Mouse (Mus musculus): ENCODE measurements around the gene Ampd2.

The Ampd2 gene

GRCm38 (mm10) chr3:108069231-108069870 is 17.1 kb downstream of the Ampd2 start:
- in situ Hi-C loops (cut with MboI): no loop called here

- in situ Hi-C loops (cut with MboI): no loop called here
Observed at GRCm38 (mm10) chr3:108068826-108069225, 17.6 kb downstream of the Ampd2 start.

DNA sequence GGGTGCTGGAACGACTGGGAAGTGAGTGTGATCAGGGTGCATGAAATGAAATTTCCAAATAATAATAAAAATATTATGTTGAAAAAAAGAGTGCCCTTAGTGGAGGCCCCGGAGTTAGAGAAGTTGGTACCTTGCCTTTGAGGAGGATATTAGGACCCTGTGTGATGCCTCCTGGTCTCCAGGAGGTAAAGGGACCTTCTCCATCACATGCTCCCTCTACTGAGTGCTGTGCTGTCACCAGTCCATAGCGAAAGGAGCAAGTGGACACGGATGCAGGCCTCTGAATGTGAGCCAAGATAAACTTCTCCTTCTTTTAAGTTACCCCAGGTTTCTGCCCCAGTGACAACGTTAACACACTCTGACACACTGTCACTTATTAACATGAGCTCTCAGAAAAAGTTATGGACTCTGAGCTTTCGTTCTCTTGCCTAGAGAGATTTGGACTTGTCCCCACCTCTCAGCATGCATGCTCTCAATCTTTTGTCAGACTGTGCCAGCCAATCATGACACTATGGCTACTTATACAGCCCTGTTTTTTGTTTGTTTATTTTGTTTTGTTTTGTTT is 19.0 kb downstream of the Ampd2 start:
- in situ Hi-C loops (cut with MboI): no loop called here

GRCm38 (mm10) chr3:108065551-108065950 is 20.9 kb downstream of the Ampd2 start:
- in situ Hi-C loops (cut with MboI): no loop called here

- in situ Hi-C loops (cut with MboI): no loop called here
Observed at GRCm38 (mm10) chr3:108064672-108065071, 21.8 kb downstream of the Ampd2 start.

- in situ Hi-C loops (cut with MboI): no loop called here
Observed at GRCm38 (mm10) chr3:108062648-108063047, 23.8 kb downstream of the Ampd2 start.

DNA sequence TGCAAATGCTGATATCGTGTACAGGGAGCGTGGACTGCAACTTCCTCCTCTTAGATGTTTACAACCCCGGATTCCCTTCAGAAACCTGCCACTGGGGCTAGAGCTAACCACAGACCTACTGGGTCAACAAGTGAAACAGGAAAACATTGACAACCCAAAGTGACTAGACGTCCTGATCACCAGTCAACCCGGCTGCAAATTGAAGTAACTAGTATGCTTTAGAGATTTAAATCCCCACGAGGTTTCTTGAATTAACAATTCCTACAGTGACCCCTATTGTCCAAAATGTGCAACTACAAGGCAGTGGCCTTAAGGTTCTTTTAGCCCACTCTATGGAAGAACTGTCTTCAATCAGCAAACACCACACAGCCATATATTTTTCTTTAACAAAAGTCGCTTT is 25.0 kb downstream of the Ampd2 start:
- in situ Hi-C loops (cut with MboI): no loop called here

DNA sequence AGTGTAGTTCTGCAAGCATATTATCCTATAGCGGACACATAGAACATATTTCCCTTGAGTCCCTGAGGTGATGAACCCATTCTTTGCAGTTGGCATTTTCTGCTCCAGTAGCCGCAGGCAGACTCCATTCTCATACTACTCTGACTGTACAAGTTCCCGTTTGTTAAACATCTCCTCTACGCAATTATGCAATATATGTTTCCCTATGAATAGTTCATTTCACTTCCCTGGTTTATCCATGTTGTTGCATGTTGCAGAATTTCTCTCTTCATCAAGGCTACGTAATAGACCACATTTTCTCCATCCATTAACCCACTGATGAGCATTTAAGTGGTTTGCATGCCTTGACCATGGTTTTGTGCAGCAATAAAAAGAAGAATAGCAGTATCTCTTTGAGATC is 36.0 kb downstream of the Ampd2 start:
- in situ Hi-C loops (cut with MboI): no loop called here

GRCm38 (mm10) chr3:108048306-108048705 is 38.1 kb downstream of the Ampd2 start:
- in situ Hi-C loops (cut with MboI): no loop called here

- in situ Hi-C loops (cut with MboI): no loop called here
Observed at GRCm38 (mm10) chr3:108046944-108047655, 39.4 kb downstream of the Ampd2 start.

GRCm38 (mm10) chr3:108044394-108045140 is 41.9 kb downstream of the Ampd2 start, which contains the start of gene Gstm4:
Gene Gstm4 (minus strand): TSS chr3:108044894.
- in situ Hi-C loops (cut with MboI): no loop called here

DNA sequence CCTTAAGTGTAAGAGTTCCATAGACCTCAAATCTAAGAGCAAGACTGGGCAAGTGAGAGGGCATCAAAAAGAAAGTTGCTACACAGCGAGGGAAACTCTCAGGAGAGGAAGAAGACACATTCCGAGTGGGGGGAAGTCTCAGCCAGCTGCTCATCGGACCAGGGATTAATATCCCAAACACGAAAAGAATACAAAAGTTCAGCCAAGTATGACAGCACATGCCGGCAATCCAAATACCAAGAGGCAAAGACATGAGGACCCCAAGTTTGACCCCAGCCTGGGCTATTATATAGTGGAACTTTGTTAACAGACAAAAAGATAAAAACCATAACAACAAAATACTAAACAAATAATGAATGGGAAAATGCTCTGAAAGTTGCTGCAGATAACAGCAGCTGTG is 53.3 kb downstream of the Ampd2 start:
- in situ Hi-C loops (cut with MboI): no loop called here

DNA sequence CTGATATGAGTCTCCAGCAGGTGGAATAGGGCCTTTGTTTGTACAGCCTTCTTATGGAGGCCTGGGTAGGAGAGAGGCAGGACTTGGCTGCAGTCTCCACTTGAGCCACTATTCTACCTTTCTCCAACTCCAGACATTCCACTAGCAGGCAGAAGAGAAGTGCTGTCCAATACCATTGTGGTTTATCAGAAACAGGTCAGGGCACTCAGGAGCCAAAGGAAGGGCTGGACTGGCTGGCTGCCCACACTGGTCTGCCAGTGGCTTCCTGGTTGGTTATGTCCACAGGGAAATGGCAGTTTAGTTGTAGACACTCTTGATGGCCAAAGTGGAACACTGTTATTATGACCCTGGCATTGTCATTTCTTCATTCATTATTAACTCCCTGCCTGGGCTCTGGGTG is 54.3 kb downstream of the Ampd2 start:
- in situ Hi-C loops (cut with MboI): no loop called here

- in situ Hi-C loops (cut with MboI): no loop called here
Observed at GRCm38 (mm10) chr3:108028641-108029365, 57.6 kb downstream of the Ampd2 start.

GRCm38 (mm10) chr3:108026597-108026996 is 59.9 kb downstream of the Ampd2 start:
- in situ Hi-C loops (cut with MboI): no loop called here

GRCm38 (mm10) chr3:108026049-108026448 is 60.4 kb downstream of the Ampd2 start:
- in situ Hi-C loops (cut with MboI): no loop called here

GRCm38 (mm10) chr3:108025318-108025717 is 61.1 kb downstream of the Ampd2 start:
- in situ Hi-C loops (cut with MboI): no loop called here

All from mature B cell (primary cell).